Comparison of ENCODE assay signal across 10 mouse cellular contexts in the genomic region with DNA sequence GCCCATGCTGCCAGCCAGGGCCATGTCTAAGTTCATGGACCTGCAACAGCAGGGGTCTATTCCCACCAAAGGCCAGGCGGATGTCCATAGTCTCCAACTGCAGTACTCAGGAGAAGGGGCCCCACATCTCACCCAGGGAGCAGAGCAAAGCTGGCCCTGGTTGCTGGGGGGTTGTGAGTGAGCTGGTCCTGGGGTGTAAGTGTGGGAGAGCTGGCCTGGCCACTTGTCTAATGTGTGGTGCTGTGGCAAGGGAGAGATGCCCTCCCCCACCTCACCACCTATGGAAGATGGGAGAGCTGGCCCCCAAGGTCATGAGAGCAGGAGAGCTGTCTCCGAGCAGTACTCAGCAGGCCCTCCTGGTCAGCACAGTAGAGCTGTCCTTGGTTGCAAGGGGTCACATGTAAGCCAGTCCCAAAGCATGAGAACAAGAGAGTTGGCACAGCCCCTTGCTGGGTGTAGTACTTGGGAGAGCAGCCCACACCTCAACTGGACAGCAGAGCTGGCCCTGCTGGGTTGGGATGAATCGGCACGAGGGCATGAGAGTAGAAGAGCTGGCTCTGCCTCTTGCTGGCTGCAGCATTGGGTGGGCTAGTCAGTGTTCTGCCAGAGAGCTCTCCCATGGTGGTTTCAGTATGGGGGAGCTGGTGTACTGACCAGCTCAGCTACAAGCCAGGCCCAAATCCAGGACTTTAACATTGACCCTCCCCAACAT.
DNase-seq lines count a peak whose midpoint lies in the region; ATAC-seq and TF ChIP-seq lines count a peak whose summit lies in the region.
"Had no signal": no experiment of that assay in that cellular context is flagged by ENCODE, and none has a peak within 500 bp of the region (broad histone marks: within the 10 kb centered on the region; RNA-seq: fewer than 3 reads in every experiment).

No protein-coding gene starts in this region.

- no peak for TF ChIP-seq CTCF in liver, postnatal 0 days (IDR thresholded peaks at IDR 0.05; ENCODE audit: low read depth)

- peak; percentile 26; the same call in 1 of the 2 replicates for ATAC-seq in liver, embryonic 11.5 days (replicated peaks; ENCODE audit: low FRiP score)
- no peak for ATAC-seq in liver, postnatal 0 days
- ATAC-seq in forebrain, embryonic 16.5 days = peak; percentile 51
- ATAC-seq in midbrain, embryonic 12.5 days (ENCODE audit: low FRiP score, low read depth) = peak; percentile 44

- no peak overlapping the region for H3K4me3 ChIP-seq in liver, embryonic 11.5 days (ENCODE audit: low read depth, low read length)
- no peak overlapping the region for H3K4me3 ChIP-seq in liver, postnatal 0 days (ENCODE audit: low read depth, low read length)
- H3K4me3 ChIP-seq in forebrain, embryonic 16.5 days (replicated peaks; ENCODE audit: low read length) = no peak overlapping the region
- no peak overlapping the region for H3K4me3 ChIP-seq in midbrain, embryonic 12.5 days
- H3K4me3 ChIP-seq: stomach, embryonic 15.5 days had no signal

- H3K27me3 ChIP-seq in liver, embryonic 11.5 days (replicated peaks; ENCODE audit: control insufficient read depth, insufficient read depth, low read length) = no peaks in the 10 kb centered on the region
- H3K27me3 ChIP-seq in liver, postnatal 0 days (ENCODE audit: insufficient read depth, low read length) = no peaks in the 10 kb centered on the region
- no peaks in the 10 kb centered on the region for H3K27me3 ChIP-seq in forebrain, embryonic 16.5 days (replicated peaks; ENCODE audit: control insufficient read depth, insufficient read depth, low read length)
- H3K27me3 ChIP-seq in midbrain, embryonic 12.5 days = peaks cover 19% of the 10 kb centered on the region
- H3K27me3 ChIP-seq: stomach, embryonic 15.5 days had no signal

- WGBS in liver, embryonic 11.5 days = 73% methylated on average over 4 of the region's 4 CpGs
- 64% methylated on average over 4 of the region's 4 CpGs for WGBS in liver, postnatal 0 days (ENCODE audit: insufficient replicate concordance)
- 42% methylated on average over 4 of the region's 4 CpGs for WGBS in forebrain, embryonic 16.5 days
- WGBS in midbrain, embryonic 12.5 days = 42% methylated on average over 4 of the region's 4 CpGs

- intact Hi-C loops in left cerebral cortex, postnatal 25 days (cut with DNase I) = loop anchor here (10.0 kb wide), 2 partner anchors 367 to 407 kb away; a partner anchor contains a TSS

- H3K4me1 ChIP-seq in liver, embryonic 11.5 days (replicated peaks; ENCODE audit: control insufficient read depth, insufficient read depth, low read length) = no peaks in the 10 kb centered on the region
- H3K4me1 ChIP-seq in liver, postnatal 0 days (ENCODE audit: insufficient read depth) = no peaks in the 10 kb centered on the region
- peaks cover 6% of the 10 kb centered on the region for H3K4me1 ChIP-seq in forebrain, embryonic 16.5 days (replicated peaks; ENCODE audit: control insufficient read depth, insufficient read depth, low read length)
- peaks cover 8% of the 10 kb centered on the region; the same call in 1 of the 2 replicates for H3K4me1 ChIP-seq in midbrain, embryonic 12.5 days
- H3K4me1 ChIP-seq: stomach, embryonic 15.5 days had no signal

- no peak overlapping the region for H3K4me2 ChIP-seq in liver, embryonic 11.5 days
- H3K4me2 ChIP-seq in liver, postnatal 0 days (ENCODE audit: low read depth, low read length) = no peak overlapping the region
- no peak overlapping the region for H3K4me2 ChIP-seq in forebrain, embryonic 16.5 days (ENCODE audit: low read length)
- H3K4me2 ChIP-seq in midbrain, embryonic 12.5 days (replicated peaks) = no peak overlapping the region
- H3K4me2 ChIP-seq: stomach, embryonic 15.5 days had no signal

- TF ChIP-seq EP300 in liver, postnatal 0 days (IDR thresholded peaks at IDR 0.05; ENCODE audit: low read depth) = no peak

- no peaks in the 10 kb centered on the region for H3K36me3 ChIP-seq in liver, embryonic 11.5 days (ENCODE audit: control insufficient read depth, insufficient read depth, low read length)
- H3K36me3 ChIP-seq in liver, postnatal 0 days (replicated peaks; ENCODE audit: insufficient read depth, low read length) = no peaks in the 10 kb centered on the region
- H3K36me3 ChIP-seq in forebrain, embryonic 16.5 days (ENCODE audit: control insufficient read depth, insufficient read depth) = no peaks in the 10 kb centered on the region
- no peaks in the 10 kb centered on the region for H3K36me3 ChIP-seq in midbrain, embryonic 12.5 days
- H3K36me3 ChIP-seq: stomach, embryonic 15.5 days had no signal

- H3K9ac ChIP-seq in liver, embryonic 11.5 days (ENCODE audit: low read depth, low read length) = no peak overlapping the region
- H3K9ac ChIP-seq in liver, postnatal 0 days (replicated peaks) = no peak overlapping the region
- H3K9ac ChIP-seq in forebrain, embryonic 16.5 days (replicated peaks; ENCODE audit: low read depth, low read length) = no peak overlapping the region
- no peak overlapping the region for H3K9ac ChIP-seq in midbrain, embryonic 12.5 days (replicated peaks)
- H3K9ac ChIP-seq: stomach, embryonic 15.5 days had no signal

- H3K27ac ChIP-seq in liver, embryonic 11.5 days (ENCODE audit: low read depth, low read length) = no peak overlapping the region
- H3K27ac ChIP-seq in liver, postnatal 0 days (ENCODE audit: low read depth) = no peak overlapping the region
- H3K27ac ChIP-seq in forebrain, embryonic 16.5 days (ENCODE audit: low read length) = peak overlapping the region; percentile 10; the same call in 1 of the 2 replicates
- H3K27ac ChIP-seq in midbrain, embryonic 12.5 days (replicated peaks) = peak overlapping the region; percentile 49; the same call in 1 of the 2 replicates
- H3K27ac ChIP-seq: stomach, embryonic 15.5 days had no signal

- no peaks in the 10 kb centered on the region for H3K9me3 ChIP-seq in liver, embryonic 11.5 days (ENCODE audit: control insufficient read depth, low read length)
- no peaks in the 10 kb centered on the region for H3K9me3 ChIP-seq in liver, postnatal 0 days (ENCODE audit: low read length)
- H3K9me3 ChIP-seq in forebrain, embryonic 16.5 days (ENCODE audit: control insufficient read depth, low read length) = no peaks in the 10 kb centered on the region
- H3K9me3 ChIP-seq in midbrain, embryonic 12.5 days = no peaks in the 10 kb centered on the region
- H3K9me3 ChIP-seq: stomach, embryonic 15.5 days had no signal

- no peak for DNase-seq in liver, embryonic 11.5 days (ENCODE audit: low spot score)
- DNase-seq in liver, postnatal 0 days = no peak
- DNase-seq in spleen, postnatal 4 days (ENCODE audit: low spot score in 2 of 2) = no peak
- DNase-seq in yolk sac, embryonic 10.5 days (ENCODE audit: low spot score) = no peak
- DNase-seq in left cerebral cortex, postnatal 25 days (ENCODE audit: low spot score in 2 of 2) = no peak
- DNase-seq: lung, postnatal 4 days; right cerebral cortex, postnatal 25 days had no signal

Comparison
In these comparisons a context has a peak if more than half of its experiments do, and no peak if none do; other contexts are left out.
1. H3K27ac ChIP-seq: peak in forebrain, embryonic 16.5 days (single experiment) and midbrain, embryonic 12.5 days (single experiment); none in liver, embryonic 11.5 days (single experiment) and liver, postnatal 0 days (single experiment).